Mouse (Mus musculus): ENCODE measurements around the gene Plk5. TPM values are rescaled to one million over a fixed set of nuclear protein-coding genes. Genes with fewer than 3 reads are reported as not detected.

The Plk5 gene
- total and polyA plus RNA-seq, 2 experiments from 2014 or later, result 7.4 to 12.9 TPM

GRCm38 (mm10) chr10:80397524-80398173 is 41.4 kb downstream of the Plk5 start:
- peak overlapping the region; percentile 100 for H3K27ac ChIP-seq (ENCODE audit: low read depth, low read length)
- peaks cover 36% of the 10 kb centered on the region for H3K36me3 ChIP-seq (ENCODE audit: insufficient read depth)
- ATAC-seq, result no peak
- peaks cover 18% of the 10 kb centered on the region for H3K4me1 ChIP-seq (ENCODE audit: insufficient read depth)
- peak overlapping the region; percentile 97 for H3K9ac ChIP-seq
- 0 out of 2 replicates have a peak, but pooled peaks have one; percentile 12 for TF ChIP-seq CTCF (IDR thresholded peaks at IDR 0.05; ENCODE audit: low read depth)
- H3K4me3 ChIP-seq (ENCODE audit: low read depth, low read length), result peak overlapping the region; percentile 80
- H3K9me3 ChIP-seq (ENCODE audit: low read length), result no peaks in the 10 kb centered on the region
- H3K27me3 ChIP-seq (ENCODE audit: insufficient read depth, low read length), result no peaks in the 10 kb centered on the region
- peak overlapping the region; percentile 85 for H3K4me2 ChIP-seq (ENCODE audit: low read depth)
- no peak for DNase-seq
- WGBS, result 27% methylated on average over 8 of the region's 8 CpGs

- Histone ChIP-seq H3K27me3 (ENCODE audit: insufficient read depth, low read length) (no peaks in the 10 kb centered on the region), H3K36me3 (ENCODE audit: insufficient read depth) (peaks cover 36% of the 10 kb centered on the region), H3K9ac (peak overlapping the region; percentile 97), H3K4me1 (ENCODE audit: insufficient read depth) (peaks cover 18% of the 10 kb centered on the region), H3K9me3 (ENCODE audit: low read length) (no peaks in the 10 kb centered on the region), H3K27ac (ENCODE audit: low read depth, low read length) (peak overlapping the region; percentile 100), H3K4me3 (ENCODE audit: low read depth, low read length) (peak overlapping the region; percentile 80), H3K4me2 (ENCODE audit: low read depth) (peak overlapping the region; percentile 85)
- ATAC-seq (no peak), DNase-seq (no peak)
- WGBS, result 0% methylated on average over 1 of the region's 1 CpGs
- no peak; the same call in 1 of the 2 replicates for TF ChIP-seq CTCF (IDR thresholded peaks at IDR 0.05; ENCODE audit: low read depth)
Observed at GRCm38 (mm10) chr10:80398174-80398535, 41.9 kb downstream of the Plk5 start.

GRCm38 (mm10) chr10:80398719-80399190 is 42.5 kb downstream of the Plk5 start:
- Histone ChIP-seq H3K4me1 (ENCODE audit: insufficient read depth) (peaks cover 18% of the 10 kb centered on the region), H3K36me3 (ENCODE audit: insufficient read depth) (peaks cover 36% of the 10 kb centered on the region), H3K9ac (peak overlapping the region; percentile 97), H3K27ac (ENCODE audit: low read depth, low read length) (peak overlapping the region; percentile 100), H3K4me2 (ENCODE audit: low read depth) (peak overlapping the region; percentile 85), H3K27me3 (ENCODE audit: insufficient read depth, low read length) (no peaks in the 10 kb centered on the region), H3K9me3 (ENCODE audit: low read length) (no peaks in the 10 kb centered on the region), H3K4me3 (ENCODE audit: low read depth, low read length) (peak overlapping the region; percentile 80)
- ATAC-seq, result peak; percentile 69
- DNase-seq, result peak; percentile 100
- under 1% methylated on average over 58 of the region's 59 CpGs for WGBS
- TF ChIP-seq CTCF (IDR thresholded peaks at IDR 0.05; ENCODE audit: low read depth), result no peak

GRCm38 (mm10) chr10:80399191-80399972 is 43.1 kb downstream of the Plk5 start, which contains the start of gene Mbd3:
Gene Mbd3 (minus strand): TSS chr10:80399550.
- H3K4me1 ChIP-seq (ENCODE audit: insufficient read depth), result peaks cover 18% of the 10 kb centered on the region
- DNase-seq, result peak; percentile 100
- peak; percentile 96 for ATAC-seq
- no peaks in the 10 kb centered on the region for H3K9me3 ChIP-seq (ENCODE audit: low read length)
- peak within 1 kb of the TSS; percentile 80 for H3K4me3 ChIP-seq (ENCODE audit: low read depth, low read length)
- peak within 1 kb of the TSS; percentile 97 for H3K9ac ChIP-seq
- under 1% methylated on average over 53 of the region's 82 CpGs for WGBS
- TF ChIP-seq CTCF (IDR thresholded peaks at IDR 0.05; ENCODE audit: low read depth), result no peak
- H3K36me3 ChIP-seq (ENCODE audit: insufficient read depth), result peaks cover 36% of the 10 kb centered on the region
- H3K27me3 ChIP-seq (ENCODE audit: insufficient read depth, low read length), result no peaks in the 10 kb centered on the region
- H3K4me2 ChIP-seq (ENCODE audit: low read depth), result peak within 1 kb of the TSS; percentile 85
- H3K27ac ChIP-seq (ENCODE audit: low read depth, low read length), result peak within 1 kb of the TSS; percentile 100

- Histone ChIP-seq H3K4me3 (ENCODE audit: low read depth, low read length) (peak overlapping the region; percentile 80), H3K36me3 (ENCODE audit: insufficient read depth) (peaks cover 28% of the 10 kb centered on the region), H3K4me1 (ENCODE audit: insufficient read depth) (peaks cover 19% of the 10 kb centered on the region), H3K27ac (ENCODE audit: low read depth, low read length) (peak overlapping the region; percentile 91), H3K9me3 (ENCODE audit: low read length) (no peaks in the 10 kb centered on the region), H3K27me3 (ENCODE audit: insufficient read depth, low read length) (no peaks in the 10 kb centered on the region), H3K9ac (peak overlapping the region; percentile 62), H3K4me2 (ENCODE audit: low read depth) (peak overlapping the region; percentile 65)
- TF ChIP-seq CTCF (IDR thresholded peaks at IDR 0.05; ENCODE audit: low read depth), result no peak
- ATAC-seq (no peak), DNase-seq (no peak)
- 14% methylated on average over 17 of the region's 17 CpGs for WGBS
Observed at GRCm38 (mm10) chr10:80399973-80400703, 43.9 kb downstream of the Plk5 start.

- H3K27me3 ChIP-seq (ENCODE audit: insufficient read depth, low read length), result no peaks in the 10 kb centered on the region
- H3K36me3 ChIP-seq (ENCODE audit: insufficient read depth), result peaks cover 26% of the 10 kb centered on the region
- 81% methylated on average over 4 of the region's 4 CpGs for WGBS
- ATAC-seq (no peak), DNase-seq (no peak)
- H3K4me1 ChIP-seq (ENCODE audit: insufficient read depth), result peaks cover 24% of the 10 kb centered on the region
- H3K27ac ChIP-seq (ENCODE audit: low read depth, low read length), result peak overlapping the region; percentile 91; the same call in 1 of the 2 replicates
- H3K9ac ChIP-seq, result peak overlapping the region; percentile 62; the same call in 1 of the 2 replicates
- H3K4me3 ChIP-seq (ENCODE audit: low read depth, low read length), result no peak overlapping the region
- H3K4me2 ChIP-seq (ENCODE audit: low read depth), result peak overlapping the region; percentile 65; the same call in 1 of the 2 replicates
- TF ChIP-seq CTCF (IDR thresholded peaks at IDR 0.05; ENCODE audit: low read depth), result no peak
- no peaks in the 10 kb centered on the region for H3K9me3 ChIP-seq (ENCODE audit: low read length)
Observed at GRCm38 (mm10) chr10:80400704-80401161, 44.5 kb downstream of the Plk5 start.

Data from forebrain, postnatal 0 days (tissue).